Mouse (Mus musculus) forebrain, embryonic 11.5 days (tissue): ENCODE results near the gene 1700013F07Rik. TPM values are rescaled to one million over a fixed set of nuclear protein-coding genes. Genes with fewer than 3 reads are reported as not detected.
A peak's percentile ranks its signal among the peaks of the same experiment; 100 is the strongest.
"Not testable (repeated sequence)": the region's sequence is repeated elsewhere in the genome, so short reads cannot be mapped to it uniquely, and the experiment has no call there.

Experiments
- ATAC-seq: fragments of 200-750 bp; cut with Nextera tagmentation; replicated peaks from 2 replicates; pipeline ENCODE4 v1.8.0; 2017; ENCODE audit warnings: moderate TSS enrichment; ENCODE audit not compliant: low FRiP score
- DNase-seq: peaks from one replicate; pipeline ENCODE4 v3.0.0-alpha.2; 2017; ENCODE audit warnings: low spot score
- H3K27ac ChIP-seq: fragments of 300-500 bp; sonication (generic); 2 replicates; pipeline ENCODE4 v1.5.1; 2014; ENCODE audit warnings: low read depth, low read length
- H3K27me3 ChIP-seq: fragments of 300-500 bp; sonication (generic); 2 replicates; pipeline ENCODE4 v1.6.1; 2014; ENCODE audit warnings: mild to moderate bottlenecking, low read length, mixed read lengths; ENCODE audit not compliant: control insufficient read depth, insufficient read depth
- H3K36me3 ChIP-seq: fragments of 300-500 bp; sonication (generic); 2 replicates; pipeline ENCODE4 v1.6.1; 2014; ENCODE audit warnings: mild to moderate bottlenecking, low read length, moderate library complexity, mixed read lengths; ENCODE audit not compliant: control insufficient read depth, insufficient read depth
- H3K4me1 ChIP-seq: fragments of 300-500 bp; sonication (generic); replicated peaks from 2 replicates; pipeline ENCODE4 v1.6.1; 2014; ENCODE audit warnings: low read length, mixed read lengths; ENCODE audit not compliant: control insufficient read depth, insufficient read depth
- H3K4me2 ChIP-seq: fragments of 300-500 bp; sonication (generic); 2 replicates; pipeline ENCODE4 v1.6.1; 2014; ENCODE audit warnings: low read depth, mild to moderate bottlenecking, low read length, moderate library complexity, mixed read lengths; ENCODE audit not compliant: severe bottlenecking
- H3K4me3 ChIP-seq: fragments of 300-500 bp; sonication (generic); 2 replicates; pipeline ENCODE4 v1.5.1; 2014; ENCODE audit warnings: low read depth, low read length
- H3K9ac ChIP-seq: fragments of 300-500 bp; sonication (generic); 2 replicates; pipeline ENCODE4 v1.6.1; 2014; ENCODE audit warnings: low read length
- H3K9me3 ChIP-seq: fragments of 300-500 bp; sonication (generic); 2 replicates; pipeline ENCODE4 v1.6.1; 2016; ENCODE audit warnings: low read length, mixed read lengths; ENCODE audit not compliant: control insufficient read depth
- WGBS: fragments of 180-500 bp; shearing (Covaris S2); extraction: QIAGEN DNeasy Blood & Tissue Kit; methylation state at CpG from one replicate; pipeline ENCODE4 v1.1.7; 2014; 5-methylcytosine and 5-hydroxymethylcytosine counted together
- polyA plus RNA-seq: library from polyadenylated mRNA; unstranded; fragments of >200 nt; fragmentation: Nextera tagmentation; extraction: Ambion mirVana; gene quantifications from 2 replicates; pipeline ENCODE4 v1.2.1, GENCODE M21; 2014

1700013F07Rik gene
- polyA plus RNA-seq, 1 experiment from 2014 or later: 0.63 TPM

GRCm38 (mm10) chr3:108562777-108563271, 28.9 kb downstream of the 1700013F07Rik start:
- Histone ChIP-seq H3K9ac (peak overlapping the region; percentile 52), H3K4me3 (peak overlapping the region; percentile 86), H3K4me2 (peak overlapping the region; percentile 75), H3K36me3 (no peaks in the 10 kb centered on the region; the same call in 1 of the 2 replicates), H3K9me3 (no peaks in the 10 kb centered on the region), H3K4me1 (peaks cover 4% of the 10 kb centered on the region; the same call in 1 of the 2 replicates), H3K27me3 (no peaks in the 10 kb centered on the region), H3K27ac (peak overlapping the region; percentile 88)
- ATAC-seq (peak; percentile 62), DNase-seq (peak; percentile 56)
- 14% methylated on average over 15 of the region's 15 CpGs for WGBS

GRCm38 (mm10) chr3:108563309-108563708, 29.4 kb downstream of the 1700013F07Rik start:
- H3K36me3 ChIP-seq: no peaks in the 10 kb centered on the region; the same call in 1 of the 2 replicates
- no peak; the same call in 1 of the 2 replicates for ATAC-seq
- peak overlapping the region; percentile 52; the same call in 1 of the 2 replicates for H3K9ac ChIP-seq
- peak overlapping the region; percentile 86 for H3K4me3 ChIP-seq
- no peaks in the 10 kb centered on the region for H3K27me3 ChIP-seq
- WGBS: 11% methylated on average over 4 of the region's 4 CpGs
- no peaks in the 10 kb centered on the region for H3K9me3 ChIP-seq
- peak; percentile 80 for DNase-seq
- peak overlapping the region; percentile 88 for H3K27ac ChIP-seq
- H3K4me2 ChIP-seq: peak overlapping the region; percentile 75
- peaks cover 4% of the 10 kb centered on the region; the same call in 1 of the 2 replicates for H3K4me1 ChIP-seq

DNA sequence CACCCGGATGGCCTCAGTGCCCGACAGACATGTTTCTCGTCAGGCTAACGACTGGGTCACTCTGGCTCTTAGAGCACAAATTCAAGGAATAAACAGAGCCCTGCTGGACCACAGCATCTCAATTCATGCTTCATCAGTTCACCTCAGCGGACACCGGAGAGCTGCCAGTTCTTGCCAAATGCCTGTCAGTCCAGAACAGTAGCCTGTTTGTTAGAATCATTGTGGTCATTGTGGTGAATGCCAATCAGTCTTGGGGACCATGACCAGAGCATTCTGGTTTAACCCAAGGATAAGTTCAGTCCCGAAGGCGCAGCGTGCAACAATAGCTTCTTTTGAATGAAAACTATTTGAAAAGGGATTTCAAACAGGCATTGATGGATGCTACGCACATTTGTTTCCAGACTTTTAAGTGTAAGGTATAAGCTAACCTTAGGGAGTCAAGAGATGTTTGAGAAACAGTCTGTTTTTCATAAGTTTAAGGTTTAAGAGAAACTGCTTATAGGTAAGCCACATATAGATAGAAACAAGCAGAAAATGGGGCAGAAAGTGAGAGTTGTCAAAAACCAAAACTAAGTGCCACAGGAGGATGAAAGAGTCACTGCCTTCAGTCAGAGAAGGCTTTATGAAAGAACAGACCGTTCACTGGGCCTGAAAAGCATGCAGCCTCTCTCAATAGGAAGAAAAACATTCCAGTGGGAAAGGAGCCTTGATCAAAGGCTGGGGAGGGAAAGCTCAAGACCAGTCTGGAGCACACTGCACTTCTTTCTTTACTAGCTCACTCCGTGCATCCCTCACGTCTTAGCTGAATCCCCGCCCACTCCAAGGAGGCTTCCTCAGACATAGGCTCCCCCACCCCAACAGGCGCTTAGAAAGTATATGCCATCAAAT, 34.3 kb downstream of the 1700013F07Rik start:
- 0 out of 2 replicates have a peak overlapping the region, but pooled peaks have one; percentile 27 for H3K9ac ChIP-seq
- H3K4me3 ChIP-seq: no peak overlapping the region
- H3K27ac ChIP-seq: peak overlapping the region; percentile 76
- no peaks in the 10 kb centered on the region for H3K27me3 ChIP-seq
- H3K9me3 ChIP-seq: no peaks in the 10 kb centered on the region
- peak; percentile 64 for DNase-seq
- H3K4me2 ChIP-seq: no peak overlapping the region; the same call in 1 of the 2 replicates
- ATAC-seq: peak; percentile 47
- peaks cover 5% of the 10 kb centered on the region; the same call in 1 of the 2 replicates for H3K4me1 ChIP-seq
- H3K36me3 ChIP-seq: no peaks in the 10 kb centered on the region
- WGBS: 14% methylated on average over 15 of the region's 15 CpGs

- not testable (repeated sequence) for H3K27ac ChIP-seq, H3K36me3 ChIP-seq, H3K9me3 ChIP-seq, H3K27me3 ChIP-seq, H3K4me2 ChIP-seq, H3K4me3 ChIP-seq, ATAC-seq, H3K4me1 ChIP-seq, DNase-seq, H3K9ac ChIP-seq
- 62% methylated on average over 3 of the region's 3 CpGs for WGBS
Observed at GRCm38 (mm10) chr3:108569636-108570035, 35.7 kb downstream of the 1700013F07Rik start.

GRCm38 (mm10) chr3:108570813-108571212, 36.9 kb downstream of the 1700013F07Rik start:
- ATAC-seq: no peak
- no peaks in the 10 kb centered on the region for H3K36me3 ChIP-seq
- H3K4me3 ChIP-seq: no peak overlapping the region
- no peaks in the 10 kb centered on the region for H3K27me3 ChIP-seq
- no peak overlapping the region for H3K4me2 ChIP-seq
- WGBS: 90% methylated on average over 14 of the region's 14 CpGs
- H3K9ac ChIP-seq: no peak overlapping the region
- peaks cover 4% of the 10 kb centered on the region; the same call in 1 of the 2 replicates for H3K4me1 ChIP-seq
- no peak overlapping the region for H3K27ac ChIP-seq
- no peak for DNase-seq
- no peaks in the 10 kb centered on the region for H3K9me3 ChIP-seq

DNA sequence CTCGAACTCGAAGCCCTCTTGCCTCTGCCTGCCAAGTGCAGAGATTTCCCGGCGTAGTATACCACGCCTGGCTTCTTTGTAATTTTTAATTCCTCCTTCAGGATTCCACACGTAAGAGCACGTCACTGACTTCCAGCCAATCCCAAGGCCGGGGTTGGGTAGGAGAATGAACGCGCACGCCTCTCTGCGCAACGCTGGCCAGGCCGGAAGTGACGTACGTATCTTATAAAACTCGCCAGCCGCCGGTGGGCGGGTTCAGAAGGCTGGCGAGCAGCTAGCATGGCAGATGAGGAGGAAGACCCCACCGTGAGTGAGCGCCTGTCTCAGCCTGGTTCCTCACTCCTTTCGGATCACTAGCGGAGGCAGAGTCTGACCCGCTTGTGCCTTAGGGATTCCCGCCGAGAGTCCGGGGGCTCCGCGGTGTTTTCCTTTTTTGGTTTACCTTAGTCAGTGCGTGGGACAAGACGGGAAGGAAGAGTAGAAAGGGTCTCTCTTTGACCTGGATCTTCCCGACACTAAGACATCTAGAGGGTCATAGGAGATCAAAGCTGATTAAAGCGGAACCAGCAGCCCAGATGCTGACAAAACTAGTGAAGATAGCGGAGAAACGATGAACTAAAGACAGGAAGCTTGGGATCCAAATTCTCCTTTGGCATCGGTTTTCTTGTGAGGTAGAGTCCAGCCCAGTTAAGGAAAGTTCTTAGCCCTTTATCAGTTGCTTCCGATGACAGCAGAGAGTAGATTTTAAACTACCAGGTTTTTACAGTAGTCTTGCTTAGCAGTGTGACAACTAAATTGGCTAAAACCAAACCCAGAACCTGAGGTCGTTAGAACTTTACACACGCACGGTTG, 37.7 kb downstream of the 1700013F07Rik start, which contains the start of gene Taf13:
Gene Taf13, plus strand, starts transcription at position 256 of the 852 bp plus-strand sequence.
- Histone ChIP-seq H3K36me3 (no peaks in the 10 kb centered on the region), H3K9me3 (no peaks in the 10 kb centered on the region), H3K4me1 (peaks cover 4% of the 10 kb centered on the region; the same call in 1 of the 2 replicates), H3K4me2 (peak within 1 kb of the TSS; percentile 85), H3K4me3 (peak within 1 kb of the TSS; percentile 70), H3K9ac (peak within 1 kb of the TSS; percentile 88), H3K27me3 (no peaks in the 10 kb centered on the region), H3K27ac (no peak within 1 kb of the TSS)
- ATAC-seq: peak; percentile 97
- peak; percentile 97 for DNase-seq
- WGBS: 2% methylated on average over 42 of the region's 42 CpGs

- peak overlapping the region; percentile 85 for H3K4me2 ChIP-seq
- no peak for DNase-seq
- no peak overlapping the region for H3K27ac ChIP-seq
- peaks cover 4% of the 10 kb centered on the region; the same call in 1 of the 2 replicates for H3K4me1 ChIP-seq
- peak overlapping the region; percentile 70 for H3K4me3 ChIP-seq
- no peaks in the 10 kb centered on the region for H3K36me3 ChIP-seq
- WGBS: 54% methylated on average over 18 of the region's 18 CpGs
- H3K9me3 ChIP-seq: no peaks in the 10 kb centered on the region
- no peaks in the 10 kb centered on the region for H3K27me3 ChIP-seq
- H3K9ac ChIP-seq: peak overlapping the region; percentile 88
- no peak for ATAC-seq
Observed at GRCm38 (mm10) chr3:108572309-108573010, 38.5 kb downstream of the 1700013F07Rik start.
